Mouse (Mus musculus) urinary bladder, postnatal 25 days (tissue): ENCODE data around the gene Pbx3.

ENCODE experiments used
- DNase-seq: peaks from one replicate; pipeline ENCODE4 v3.0.0; 2022; ENCODE audit warnings: low spot score

Gene Pbx3

DNA sequence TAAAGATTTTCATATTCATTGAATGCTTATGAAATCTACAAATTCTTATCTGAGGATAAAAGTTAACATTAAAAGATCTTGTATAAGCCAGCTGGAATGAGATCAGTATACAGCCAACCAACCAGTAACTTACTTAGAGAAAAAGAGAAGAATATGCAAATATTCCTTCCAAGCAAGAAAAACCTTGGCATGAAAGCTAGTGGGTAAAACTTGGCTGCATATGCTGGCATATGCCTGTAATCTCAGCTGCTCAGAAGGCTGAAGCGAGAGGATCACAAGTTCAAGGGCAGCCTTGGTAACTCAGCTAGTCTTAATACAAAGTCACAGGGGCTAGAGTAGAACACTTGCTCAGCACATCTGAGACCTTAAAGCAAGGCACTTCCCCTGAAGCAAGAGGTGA, 153.8 kb downstream of the Pbx3 start:
- no peak for DNase-seq

DNA sequence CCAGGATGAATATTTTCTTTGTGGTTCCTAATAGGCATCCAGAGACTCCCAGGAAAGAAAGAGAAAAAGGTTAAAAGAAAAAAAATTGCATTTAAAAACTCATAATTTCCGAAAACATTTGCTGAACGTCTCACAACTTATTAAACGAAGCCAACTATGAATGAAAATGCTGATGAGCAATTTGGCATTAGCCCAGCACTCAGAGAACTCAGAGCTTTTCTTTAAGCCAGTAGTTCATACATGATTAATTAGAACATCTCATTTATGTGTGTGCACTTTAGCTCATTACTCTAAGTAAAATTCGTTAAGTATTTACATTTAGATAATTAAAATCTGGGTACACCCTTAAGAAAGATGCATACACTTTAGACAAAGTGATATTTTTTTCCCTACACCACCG, 155.3 kb downstream of the Pbx3 start:
- no peak for DNase-seq

GRCm38 (mm10) chr2:34215496-34215895, 157.4 kb downstream of the Pbx3 start:
- DNase-seq: no peak

GRCm38 (mm10) chr2:34212418-34212817, 160.5 kb downstream of the Pbx3 start:
- no peak for DNase-seq

DNA sequence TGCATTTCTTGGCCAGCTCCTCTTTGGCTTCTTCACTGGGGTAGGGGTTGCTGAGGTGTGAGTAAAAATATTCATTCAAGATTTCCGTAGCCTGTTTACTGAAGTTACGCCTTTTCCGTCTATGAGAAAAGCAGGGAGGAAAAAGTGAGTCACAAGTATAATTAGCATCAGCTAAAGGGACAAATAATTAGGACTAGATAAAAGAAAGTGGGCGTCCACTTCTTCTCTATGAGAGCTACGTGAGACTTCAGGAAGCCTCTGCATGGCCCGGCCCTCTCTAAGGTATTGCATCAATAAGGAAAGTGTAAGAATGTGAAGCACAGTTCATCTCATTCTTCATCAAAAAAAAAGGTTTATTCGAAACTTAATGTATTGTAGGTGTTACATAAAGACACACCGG, 168.1 kb downstream of the Pbx3 start:
- no peak for DNase-seq

- DNase-seq: no peak
Observed at GRCm38 (mm10) chr2:34204325-34204724, 168.6 kb downstream of the Pbx3 start.

GRCm38 (mm10) chr2:34193870-34194820, 178.8 kb downstream of the Pbx3 start:
- no peak for DNase-seq

DNA sequence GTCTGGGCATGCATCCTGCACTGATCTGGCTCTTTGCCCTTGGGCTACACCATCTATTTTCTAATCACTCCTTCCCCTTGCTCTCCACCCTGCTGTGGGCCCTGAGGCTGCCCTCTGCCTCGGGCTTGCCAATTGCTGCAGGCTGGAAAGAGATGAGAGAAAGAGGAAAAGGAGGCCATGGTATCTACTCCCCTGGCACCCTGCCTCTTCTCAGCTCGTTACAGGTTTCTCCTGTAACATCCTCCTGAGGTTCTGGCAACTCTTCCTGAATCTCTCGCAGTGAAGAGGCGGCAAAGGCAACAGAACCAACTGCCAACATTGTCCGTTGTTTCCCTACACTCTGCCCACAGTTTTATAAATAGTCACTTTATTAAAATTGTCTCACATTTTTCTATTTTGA, 179.7 kb downstream of the Pbx3 start:
- no peak for DNase-seq

DNA sequence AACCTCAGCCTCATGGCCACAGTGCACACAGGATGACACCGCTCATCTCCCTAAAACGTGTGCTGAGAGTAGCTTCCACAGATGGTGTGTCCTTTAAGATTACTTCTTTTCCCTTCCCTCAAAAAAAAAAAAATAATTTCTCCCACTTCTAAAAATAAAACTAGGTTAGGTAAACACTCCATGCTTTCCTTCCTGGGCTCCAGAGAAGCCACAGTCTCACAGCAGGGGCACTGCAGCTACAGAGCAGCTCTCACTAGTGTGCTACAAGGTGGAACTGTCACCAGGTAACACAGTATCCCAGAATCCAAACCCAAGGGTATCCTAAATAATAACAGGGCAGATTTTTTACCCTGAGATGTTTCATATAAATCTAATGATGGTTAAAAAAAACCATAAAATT, 185.6 kb downstream of the Pbx3 start:
- DNase-seq: no peak

GRCm38 (mm10) chr2:34181600-34181999, 191.3 kb downstream of the Pbx3 start:
- no peak for DNase-seq

DNA sequence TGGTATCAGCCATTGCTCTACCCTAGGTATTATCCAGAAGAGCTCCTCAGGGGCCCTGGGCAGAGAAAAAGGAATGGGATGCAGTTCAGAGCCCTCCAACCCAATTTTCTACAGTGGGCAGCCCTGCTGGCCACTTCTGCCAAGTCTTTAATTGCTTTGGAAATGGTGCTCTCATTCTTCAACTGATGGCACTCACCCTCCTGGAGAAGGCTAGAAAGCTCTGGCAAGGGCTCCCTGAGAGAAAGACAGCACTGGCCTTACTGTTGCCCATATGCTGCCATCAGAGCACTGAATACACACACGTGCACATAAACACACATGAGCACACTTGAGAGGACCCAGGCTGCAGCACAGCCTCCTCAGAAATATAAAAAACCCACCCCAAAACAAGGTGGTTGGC, 193.6 kb downstream of the Pbx3 start:
- no peak for DNase-seq

- no peak for DNase-seq
Observed at GRCm38 (mm10) chr2:34178653-34179052, 194.3 kb downstream of the Pbx3 start.

DNA sequence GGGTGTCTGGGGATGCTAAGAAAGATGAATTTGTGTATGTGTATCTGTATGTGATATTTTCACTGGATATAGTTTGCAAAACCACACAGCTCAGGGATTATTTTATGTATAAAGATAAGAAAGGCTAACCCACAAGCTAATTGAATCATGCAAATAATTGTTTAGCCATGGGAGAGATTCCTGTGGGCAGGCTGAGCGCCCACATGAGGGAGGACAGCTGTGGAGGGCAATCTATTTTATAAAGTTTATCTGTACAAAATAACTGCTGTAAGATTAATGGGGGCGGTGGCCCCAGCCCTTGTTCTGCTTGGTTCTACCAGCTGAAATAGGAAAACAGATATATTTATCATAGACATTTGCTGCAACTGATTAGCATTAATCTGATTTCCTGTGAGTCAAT, 202.5 kb downstream of the Pbx3 start:
- DNase-seq: no peak

DNA sequence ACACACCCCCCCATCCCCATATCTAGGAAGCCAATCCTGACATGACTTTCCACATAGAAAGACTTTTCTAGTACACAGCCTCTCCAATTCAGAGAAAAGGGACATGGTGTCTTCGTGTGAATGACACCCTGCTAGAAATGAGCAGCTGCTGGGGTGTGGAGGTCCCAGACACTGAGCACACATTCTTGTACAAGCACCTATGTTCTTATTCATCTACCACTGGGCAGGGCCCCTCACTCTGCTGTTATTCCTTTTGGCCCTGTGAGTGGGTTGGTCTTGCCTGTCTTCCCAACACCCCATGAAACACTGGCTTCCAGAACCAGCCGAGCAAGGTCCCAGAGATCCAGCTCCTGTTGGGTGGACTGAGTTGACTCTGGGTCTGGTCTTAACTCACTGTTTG, 203.3 kb downstream of the Pbx3 start:
- no peak for DNase-seq

- no peak for DNase-seq
Observed at GRCm38 (mm10) chr2:34168191-34168590, 204.8 kb downstream of the Pbx3 start.

- no peak for DNase-seq
Observed at GRCm38 (mm10) chr2:34162484-34162883, 210.5 kb downstream of the Pbx3 start.

DNA sequence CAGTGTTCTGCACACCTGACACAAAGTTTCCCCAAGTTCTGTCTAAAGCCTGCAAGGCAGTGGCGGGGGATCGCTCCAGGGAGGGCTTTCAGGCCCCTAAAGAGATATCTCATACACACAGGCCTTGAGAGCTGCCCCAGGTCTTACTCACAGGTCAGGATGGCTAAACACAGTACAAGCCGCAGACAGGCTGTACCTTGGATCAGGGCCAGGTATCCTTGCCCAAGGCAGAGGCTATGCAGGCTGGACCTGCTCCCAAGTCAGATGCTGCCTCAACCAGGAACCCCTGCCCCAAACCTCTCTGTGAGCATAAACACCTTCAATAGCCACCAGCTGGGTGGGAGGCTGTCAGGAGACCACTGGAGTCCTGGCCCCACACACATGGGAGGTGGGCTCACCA, 215.2 kb downstream of the Pbx3 start:
- no peak for DNase-seq

DNA sequence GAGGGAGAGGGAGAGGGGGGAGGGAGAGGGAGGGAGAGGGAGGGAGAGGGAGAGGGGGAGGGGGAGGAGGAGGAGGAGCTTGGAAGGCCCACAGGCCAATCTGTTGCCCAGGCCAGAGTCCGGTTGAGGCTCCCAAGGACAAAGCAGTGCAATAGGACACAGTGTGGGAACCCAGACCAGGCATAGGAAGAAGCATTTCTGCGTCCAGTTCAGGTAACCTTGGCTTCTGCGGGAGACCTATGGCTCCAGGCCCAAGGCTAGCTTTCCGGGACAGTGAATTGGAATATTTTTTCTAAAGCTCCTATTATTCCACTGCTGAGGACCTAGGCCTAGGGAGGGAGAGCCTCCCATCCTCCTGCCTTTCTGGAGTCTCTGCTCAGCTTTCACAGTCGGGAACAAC, 218.1 kb downstream of the Pbx3 start:
- DNase-seq: no peak

DNA sequence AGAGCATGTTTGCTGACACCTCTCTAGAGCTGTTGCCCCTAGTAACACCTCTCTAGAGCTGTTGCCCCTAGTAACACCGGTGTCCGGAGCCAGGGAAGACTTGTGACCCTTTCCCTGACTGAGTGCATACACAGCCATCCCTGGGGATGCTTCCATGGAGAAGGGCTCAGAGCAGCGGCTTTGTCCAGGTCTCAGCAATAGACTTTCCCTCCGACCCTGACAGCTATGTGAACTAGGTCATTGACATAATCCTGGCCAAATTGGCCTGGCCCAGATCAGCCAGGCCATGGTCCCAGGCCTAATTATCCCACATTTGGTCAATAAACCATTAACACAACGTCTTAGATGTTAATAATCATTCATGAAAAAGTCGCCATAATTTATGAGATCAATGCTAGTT, 219.6 kb downstream of the Pbx3 start:
- no peak for DNase-seq

GRCm38 (mm10) chr2:34150560-34150959, 222.4 kb downstream of the Pbx3 start:
- DNase-seq: no peak

DNA sequence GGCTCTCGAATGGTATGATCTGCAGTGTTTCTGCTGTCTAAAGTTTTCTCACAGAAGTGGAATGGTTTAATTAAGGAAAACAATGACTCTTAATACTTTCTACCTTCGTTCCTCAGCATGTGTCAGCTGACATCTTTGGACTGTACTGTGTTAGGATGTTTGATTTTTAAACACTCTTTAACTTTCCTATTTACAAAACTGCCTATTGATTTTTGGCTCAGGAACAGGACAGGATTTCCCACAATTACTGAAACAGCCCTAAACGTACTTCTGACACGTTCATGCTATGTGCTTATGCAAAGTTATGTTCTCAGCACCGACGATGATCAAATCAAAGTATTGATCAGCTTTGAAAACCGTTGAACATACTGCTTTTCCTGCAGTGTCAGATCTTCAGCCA, 224.7 kb downstream of the Pbx3 start:
- no peak for DNase-seq

GRCm38 (mm10) chr2:34147476-34147875, 225.5 kb downstream of the Pbx3 start:
- DNase-seq: no peak

- DNase-seq: no peak
Observed at GRCm38 (mm10) chr2:34147036-34147435, 225.9 kb downstream of the Pbx3 start.

DNA sequence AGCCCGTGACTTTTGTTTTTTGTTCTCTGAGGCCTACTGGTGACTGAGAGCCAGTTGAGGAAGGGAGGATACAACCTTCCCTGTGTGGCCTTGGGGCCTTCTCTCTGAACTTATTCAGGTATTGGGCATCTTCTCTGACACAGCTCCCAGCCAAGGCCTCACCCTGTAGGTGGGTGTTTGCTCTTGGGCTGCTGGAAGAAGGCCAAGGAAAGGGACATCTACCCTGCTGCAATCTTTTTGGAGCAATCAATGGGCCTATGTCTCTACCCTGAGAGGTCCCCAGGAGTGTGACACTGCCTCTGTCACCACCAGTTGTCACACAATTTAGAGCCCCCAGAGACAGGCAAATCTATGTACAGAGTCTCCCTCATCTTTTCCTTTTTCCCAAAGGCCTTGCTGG, 226.5 kb downstream of the Pbx3 start:
- DNase-seq: no peak
